Mouse (Mus musculus) retina, postnatal 1 day (tissue): ENCODE data around the gene Eif3k.
A peak's percentile ranks its signal among the peaks of the same experiment; 100 is the strongest.

ENCODE experiments used
- DNase-seq: peaks from one replicate; pipeline ENCODE4 v3.0.0-alpha.2; 2012

The Eif3k gene

GRCm38 (mm10) chr7:28981651-28982273 is at the start of gene Eif3k, which contains the start of gene Map4k1:
Gene Eif3k, minus strand, starts transcription at chr7:28981864.
Gene Map4k1, plus strand, starts transcription at chr7:28982050.
- peak; percentile 100 for DNase-seq

- DNase-seq: no peak
Measured at GRCm38 (mm10) chr7:29029690-29030656, 48.3 kb upstream of the Eif3k start.

GRCm38 (mm10) chr7:29028761-29029160 is 47.1 kb upstream of the Eif3k start:
- DNase-seq: no peak

GRCm38 (mm10) chr7:29026811-29027210 is 45.1 kb upstream of the Eif3k start:
- peak; percentile 51 for DNase-seq

- DNase-seq: no peak
Measured at GRCm38 (mm10) chr7:29026195-29026594, 44.5 kb upstream of the Eif3k start.

- DNase-seq: no peak
Measured at GRCm38 (mm10) chr7:29025566-29025965, 43.9 kb upstream of the Eif3k start.

GRCm38 (mm10) chr7:29023514-29023913 is 41.9 kb upstream of the Eif3k start:
- DNase-seq: no peak

- no peak for DNase-seq
Measured at GRCm38 (mm10) chr7:29022479-29022878, 40.8 kb upstream of the Eif3k start.

GRCm38 (mm10) chr7:29019447-29020220 is 38.0 kb upstream of the Eif3k start:
- DNase-seq: peak; percentile 38

GRCm38 (mm10) chr7:29017222-29017621 is 35.6 kb upstream of the Eif3k start:
- no peak for DNase-seq

GRCm38 (mm10) chr7:29016440-29016839 is 34.8 kb upstream of the Eif3k start:
- no peak for DNase-seq

GRCm38 (mm10) chr7:29014984-29015383 is 33.3 kb upstream of the Eif3k start:
- no peak for DNase-seq

GRCm38 (mm10) chr7:29008714-29009113 is 27.1 kb upstream of the Eif3k start:
- DNase-seq: no peak

- DNase-seq: no peak
Measured at GRCm38 (mm10) chr7:29008171-29008570, 26.5 kb upstream of the Eif3k start.

GRCm38 (mm10) chr7:29007224-29008101 is 25.8 kb upstream of the Eif3k start:
- DNase-seq: no peak

- DNase-seq: peak; percentile 81
Measured at GRCm38 (mm10) chr7:29000651-29001605, 19.3 kb upstream of the Eif3k start.

- DNase-seq: no peak
Measured at GRCm38 (mm10) chr7:28993402-28993801, 11.7 kb upstream of the Eif3k start.

GRCm38 (mm10) chr7:28992997-28993396 is 11.3 kb upstream of the Eif3k start:
- no peak for DNase-seq

- no peak for DNase-seq
Measured at GRCm38 (mm10) chr7:28991616-28992015, 10.0 kb upstream of the Eif3k start.

GRCm38 (mm10) chr7:28990766-28991273 is 9.2 kb upstream of the Eif3k start:
- no peak for DNase-seq

- DNase-seq: no peak
Measured at GRCm38 (mm10) chr7:28985207-28985606, 3.5 kb upstream of the Eif3k start.
